Mouse (Mus musculus) limb, embryonic 11.5 days (tissue): ENCODE data around the gene Zfp52. TPM values are rescaled to one million over a fixed set of nuclear protein-coding genes. Genes with fewer than 3 reads are reported as not detected.

Source experiments
- ATAC-seq: fragments of 200-750 bp; cut with Nextera tagmentation; 2 replicates; pipeline ENCODE4 v1.8.0; 2017; ENCODE audit warnings: low read depth; ENCODE audit not compliant: insufficient number of reproducible peaks, low FRiP score, low TSS enrichment
- DNase-seq: peaks from one replicate; pipeline ENCODE4 v3.0.0-alpha.2; 2015; ENCODE audit warnings: low spot score
- H3K27ac ChIP-seq: fragments of 300-500 bp; sonication (generic); replicated peaks from 2 replicates; pipeline ENCODE4 v1.5.1; 2014; ENCODE audit warnings: low read depth, mild to moderate bottlenecking, low read length
- H3K27me3 ChIP-seq: fragments of 300-500 bp; sonication (generic); 2 replicates; pipeline ENCODE4 v1.6.1; 2014; ENCODE audit warnings: mild to moderate bottlenecking, low read length, mixed read lengths; ENCODE audit not compliant: control insufficient read depth, insufficient read depth
- H3K36me3 ChIP-seq: fragments of 300-500 bp; sonication (generic); 2 replicates; pipeline ENCODE4 v1.6.1; 2014; ENCODE audit warnings: mild to moderate bottlenecking, low read length, moderate library complexity, mixed read lengths; ENCODE audit not compliant: control insufficient read depth, insufficient read depth
- H3K4me1 ChIP-seq: fragments of 300-500 bp; sonication (generic); 2 replicates; pipeline ENCODE4 v1.6.1; 2014; ENCODE audit warnings: low read length, mixed read lengths; ENCODE audit not compliant: control insufficient read depth, insufficient read depth
- H3K4me2 ChIP-seq: fragments of 300-500 bp; sonication (generic); 2 replicates; pipeline ENCODE4 v1.6.1; 2014; ENCODE audit warnings: low read depth, mild to moderate bottlenecking, moderate library complexity; ENCODE audit not compliant: severe bottlenecking
- H3K4me3 ChIP-seq: fragments of 300-500 bp; sonication (generic); 2 replicates; pipeline ENCODE4 v1.5.1; 2014; ENCODE audit warnings: low read depth, low read length
- H3K9ac ChIP-seq: fragments of 300-500 bp; sonication (generic); 2 replicates; pipeline ENCODE4 v1.6.1; 2014; ENCODE audit warnings: mild to moderate bottlenecking, low read length
- H3K9me3 ChIP-seq: fragments of 300-500 bp; sonication (generic); 2 replicates; pipeline ENCODE4 v1.6.1; 2016; ENCODE audit warnings: low read length; ENCODE audit not compliant: control insufficient read depth
- WGBS: fragments of 180-500 bp; shearing (Covaris S2); extraction: QIAGEN DNeasy Blood & Tissue Kit; methylation state at CpG from one replicate; pipeline ENCODE4 v1.1.7; 2014; 5-methylcytosine and 5-hydroxymethylcytosine counted together
- polyA plus RNA-seq: library from polyadenylated mRNA; unstranded; fragments of >200 nt; fragmentation: Nextera tagmentation; extraction: Ambion mirVana; gene quantifications from 2 replicates; pipeline ENCODE4 v1.2.1, GENCODE M21; 2014

Gene Zfp52
- polyA plus RNA-seq = 1.9 and 2.5 TPM in 2 replicates

GRCm38 (mm10) chr17:21535096-21536001 lies at the start of gene Zfp52:
Gene Zfp52 (plus strand): TSS chr17:21535539.
- 5% methylated on average over 21 of the region's 21 CpGs for WGBS
- peak; percentile 63 for DNase-seq

GRCm38 (mm10) chr17:21488760-21489499 lies 46.4 kb upstream of the Zfp52 start, which contains the start of gene Zfp53:
Gene Zfp53 (plus strand): TSS chr17:21488998.
- 0 out of 2 replicates have a peak within 1 kb of the TSS, but pooled peaks have one; percentile 52 for H3K27ac ChIP-seq
- peak within 1 kb of the TSS; percentile 78 for H3K4me3 ChIP-seq
- H3K36me3 ChIP-seq = no peaks in the 10 kb centered on the region
- peak within 1 kb of the TSS; percentile 69 for H3K4me2 ChIP-seq
- ATAC-seq (peak; percentile 100), DNase-seq (peak; percentile 82)
- no peaks in the 10 kb centered on the region for H3K9me3 ChIP-seq
- peak within 1 kb of the TSS; percentile 67 for H3K9ac ChIP-seq
- 1% methylated on average over 34 of the region's 34 CpGs for WGBS
- H3K4me1 ChIP-seq = no peaks in the 10 kb centered on the region
- H3K27me3 ChIP-seq = no peaks in the 10 kb centered on the region

More at GRCm38 (mm10) chr17:21535096-21536001, at the start of gene Zfp52:
- Histone ChIP-seq H3K27me3 (no peaks in the 10 kb centered on the region), H3K9me3 (no peaks in the 10 kb centered on the region), H3K27ac (no peak within 1 kb of the TSS), H3K9ac (peak within 1 kb of the TSS; percentile 9), H3K4me2 (peak within 1 kb of the TSS; percentile 51), H3K36me3 (no peaks in the 10 kb centered on the region), H3K4me1 (no peaks in the 10 kb centered on the region), H3K4me3 (peak within 1 kb of the TSS; percentile 28)
- ATAC-seq = peak; percentile 71

- Histone ChIP-seq H3K36me3 (no peaks in the 10 kb centered on the region), H3K27ac (no peak overlapping the region), H3K27me3 (no peaks in the 10 kb centered on the region), H3K9me3 (no peaks in the 10 kb centered on the region), H3K4me2 (peak overlapping the region; percentile 69), H3K4me3 (peak overlapping the region; percentile 78), H3K9ac (peak overlapping the region; percentile 67), H3K4me1 (no peaks in the 10 kb centered on the region)
- no peak for ATAC-seq
- 25% methylated on average over 8 of the region's 8 CpGs for WGBS
- no peak for DNase-seq
Observed at GRCm38 (mm10) chr17:21489500-21490001, 45.8 kb upstream of the Zfp52 start.

- no peak for DNase-seq
Observed at GRCm38 (mm10) chr17:21501365-21501764, 34.0 kb upstream of the Zfp52 start.

GRCm38 (mm10) chr17:21504524-21504923 lies 30.8 kb upstream of the Zfp52 start:
- DNase-seq = no peak
- ATAC-seq = no peak
- 92% methylated on average over 1 of the region's 1 CpGs for WGBS

More at GRCm38 (mm10) chr17:21501365-21501764, 34.0 kb upstream of the Zfp52 start:
- WGBS = 72% methylated on average over 1 of the region's 1 CpGs
- no peaks in the 10 kb centered on the region for H3K36me3 ChIP-seq
- no peaks in the 10 kb centered on the region for H3K27me3 ChIP-seq
- H3K4me3 ChIP-seq = no peak overlapping the region
- ATAC-seq = no peak
- no peaks in the 10 kb centered on the region for H3K9me3 ChIP-seq
- H3K4me1 ChIP-seq = no peaks in the 10 kb centered on the region
- no peak overlapping the region for H3K9ac ChIP-seq
- no peak overlapping the region for H3K4me2 ChIP-seq
- H3K27ac ChIP-seq = no peak overlapping the region

GRCm38 (mm10) chr17:21506258-21506657 lies 29.1 kb upstream of the Zfp52 start:
- Histone ChIP-seq H3K9me3 (no peaks in the 10 kb centered on the region), H3K4me1 (no peaks in the 10 kb centered on the region), H3K27ac (no peak overlapping the region), H3K36me3 (no peaks in the 10 kb centered on the region), H3K9ac (no peak overlapping the region), H3K27me3 (no peaks in the 10 kb centered on the region), H3K4me2 (no peak overlapping the region), H3K4me3 (no peak overlapping the region)
- ATAC-seq = no peak
- DNase-seq = no peak
- WGBS = 98% methylated on average over 3 of the region's 3 CpGs

More at GRCm38 (mm10) chr17:21504524-21504923, 30.8 kb upstream of the Zfp52 start:
- H3K9ac ChIP-seq = no peak overlapping the region
- no peaks in the 10 kb centered on the region for H3K9me3 ChIP-seq
- H3K36me3 ChIP-seq = no peaks in the 10 kb centered on the region
- H3K4me3 ChIP-seq = no peak overlapping the region
- no peaks in the 10 kb centered on the region for H3K4me1 ChIP-seq
- H3K4me2 ChIP-seq = no peak overlapping the region
- no peak overlapping the region for H3K27ac ChIP-seq
- no peaks in the 10 kb centered on the region for H3K27me3 ChIP-seq

- no peaks in the 10 kb centered on the region for H3K9me3 ChIP-seq
- no peak for DNase-seq
- H3K4me2 ChIP-seq = no peak overlapping the region
- no peak overlapping the region for H3K27ac ChIP-seq
- H3K9ac ChIP-seq = no peak overlapping the region
- H3K4me1 ChIP-seq = no peaks in the 10 kb centered on the region
- no peak for ATAC-seq
- H3K27me3 ChIP-seq = no peaks in the 10 kb centered on the region
- H3K36me3 ChIP-seq = no peaks in the 10 kb centered on the region
- no peak overlapping the region for H3K4me3 ChIP-seq
Observed at GRCm38 (mm10) chr17:21509756-21510155, 25.6 kb upstream of the Zfp52 start.
